Mouse (Mus musculus): ENCODE results near the gene Ash1l.
"Not testable (repeated sequence)": the region's sequence is repeated elsewhere in the genome, so short reads cannot be mapped to it uniquely, and the experiment has no call there.

Gene Ash1l

DNA sequence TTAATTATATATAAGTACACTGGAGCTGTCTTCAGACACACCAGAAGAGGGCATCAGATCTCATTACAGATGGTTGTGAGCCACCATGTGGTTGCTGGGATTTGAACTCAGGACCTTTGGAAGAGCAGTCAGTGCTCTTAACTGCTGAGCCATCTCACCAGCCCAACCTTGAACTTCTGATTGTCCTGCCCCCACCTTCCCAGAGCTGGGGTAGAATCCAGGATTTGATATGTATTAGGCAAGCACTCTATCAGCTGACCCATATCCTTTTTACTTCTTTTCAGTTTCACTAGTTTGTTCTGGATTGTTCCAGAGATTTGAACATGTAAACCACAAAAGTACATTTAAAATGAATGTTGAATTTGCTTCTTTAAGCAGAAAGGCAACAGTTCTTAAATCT, 12.8 kb downstream of the Ash1l start:
- not testable (repeated sequence) for DNase-seq

DNA sequence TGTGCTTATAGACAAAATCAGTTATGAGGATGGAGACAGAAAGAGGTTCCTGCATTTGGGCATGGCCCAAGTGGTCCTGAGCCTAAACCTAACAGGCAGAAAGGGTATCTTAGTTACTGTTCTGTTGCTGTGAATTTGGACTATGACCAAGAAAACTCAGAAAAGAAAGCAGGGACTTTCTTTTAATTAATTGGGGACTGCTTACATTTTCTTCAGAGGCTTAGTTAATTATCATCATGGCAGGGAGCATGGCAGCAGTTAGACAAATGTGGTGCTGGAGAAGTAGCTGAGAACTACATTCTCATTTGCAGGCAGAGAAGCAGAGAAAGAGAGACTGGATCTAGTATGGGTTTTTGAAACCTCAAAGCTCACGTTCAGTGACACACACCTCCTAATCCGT, 24.6 kb downstream of the Ash1l start:
- no peak for DNase-seq

DNA sequence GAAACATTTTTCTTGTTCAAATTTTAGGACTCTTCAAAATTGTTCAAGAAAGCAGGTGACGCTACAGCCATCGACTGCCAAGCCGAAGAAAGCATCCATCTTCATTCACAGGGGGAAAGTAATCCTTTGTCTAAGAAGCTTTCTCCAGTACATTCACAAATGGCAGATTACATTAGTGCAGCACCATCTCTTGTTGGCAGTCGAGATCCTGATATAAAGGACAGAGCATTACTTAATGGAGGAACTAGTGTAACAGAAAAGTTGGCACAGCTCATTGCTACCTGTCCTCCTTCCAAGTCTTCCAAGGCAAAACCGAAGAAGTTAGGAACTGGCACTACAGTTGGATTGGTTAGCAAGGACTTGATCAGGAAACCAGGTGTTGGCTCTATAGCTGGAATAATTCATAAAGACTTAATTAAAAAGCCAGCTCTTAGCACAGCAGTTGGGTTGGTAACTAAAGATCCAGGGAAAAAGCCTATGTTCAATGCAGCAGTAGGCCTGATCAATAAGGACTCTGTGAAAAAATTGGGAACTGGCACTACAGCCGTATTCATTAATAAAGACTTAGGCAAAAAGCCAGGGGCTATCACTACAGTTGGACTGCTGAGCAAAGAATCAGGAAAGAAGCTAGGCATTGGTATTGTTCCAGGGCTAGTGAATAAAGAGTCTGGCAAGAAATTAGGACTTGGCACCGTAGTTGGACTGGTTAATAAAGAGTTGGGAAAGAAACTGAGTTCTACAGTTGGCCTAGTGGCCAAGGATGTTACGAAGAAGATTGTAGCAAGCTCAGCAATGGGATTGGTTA, 31.0 kb downstream of the Ash1l start:
- no peak for DNase-seq

DNA sequence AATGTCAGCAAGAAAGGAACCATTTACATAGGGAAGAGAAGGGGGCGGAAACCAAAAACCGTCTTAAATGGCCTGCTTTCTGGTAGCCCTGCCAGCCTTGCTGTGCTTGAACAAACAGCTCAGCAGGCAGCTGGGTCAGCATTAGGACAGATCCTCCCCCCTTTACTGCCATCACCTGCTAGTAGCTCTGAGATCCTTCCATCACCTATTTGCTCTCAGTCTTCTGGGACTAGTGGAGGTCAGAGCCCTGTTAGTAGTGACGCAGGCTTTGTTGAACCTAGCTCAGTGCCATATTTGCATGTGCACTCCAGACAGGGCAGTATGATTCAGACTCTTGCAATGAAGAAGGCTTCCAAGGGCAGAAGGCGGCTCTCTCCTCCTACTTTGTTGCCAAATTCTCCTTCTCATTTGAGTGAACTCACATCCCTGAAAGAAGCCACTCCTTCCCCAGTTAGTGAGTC, 33.5 kb downstream of the Ash1l start:
- DNase-seq: peak in 1 of 2 experiments; percentile 8

DNA sequence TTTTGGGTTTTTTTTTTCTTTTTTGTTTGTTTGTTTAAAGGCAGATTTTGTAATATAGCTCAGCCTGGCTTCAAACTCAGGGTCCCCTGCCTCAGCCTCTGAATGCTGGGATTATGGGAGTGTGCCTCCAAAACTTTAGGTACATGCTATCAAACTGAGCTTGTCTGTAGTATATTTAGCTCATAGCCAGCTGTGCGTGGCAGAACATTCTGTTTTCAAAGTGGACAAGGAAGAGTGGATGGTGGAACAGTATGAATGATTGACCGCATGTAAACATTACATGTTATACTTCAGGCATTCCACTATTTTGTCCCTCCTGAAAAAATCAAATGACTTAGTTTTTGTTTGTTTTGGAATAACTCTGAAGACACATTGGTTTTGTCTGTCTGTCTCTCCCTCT, 42.4 kb downstream of the Ash1l start:
- DNase-seq: no peak

DNA sequence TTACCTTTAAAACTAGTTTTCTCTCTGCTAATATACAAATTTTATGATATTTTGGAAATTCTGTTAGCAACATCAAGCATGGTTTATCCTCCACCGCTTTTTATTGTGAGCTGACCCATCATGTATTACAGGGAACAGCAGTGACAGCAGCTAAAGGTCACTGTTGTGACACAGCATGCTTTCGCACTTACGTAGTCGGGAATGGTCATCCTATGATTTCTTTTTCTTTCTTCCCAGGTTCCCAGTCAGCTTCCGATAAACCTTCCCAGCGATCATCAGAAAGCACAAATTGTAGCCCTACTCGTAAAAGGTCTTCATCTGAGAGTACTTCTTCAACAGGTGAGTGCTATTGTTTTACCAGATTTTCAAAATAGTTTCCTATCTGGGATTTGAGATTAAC, 51.1 kb downstream of the Ash1l start:
- no peak for DNase-seq

DNA sequence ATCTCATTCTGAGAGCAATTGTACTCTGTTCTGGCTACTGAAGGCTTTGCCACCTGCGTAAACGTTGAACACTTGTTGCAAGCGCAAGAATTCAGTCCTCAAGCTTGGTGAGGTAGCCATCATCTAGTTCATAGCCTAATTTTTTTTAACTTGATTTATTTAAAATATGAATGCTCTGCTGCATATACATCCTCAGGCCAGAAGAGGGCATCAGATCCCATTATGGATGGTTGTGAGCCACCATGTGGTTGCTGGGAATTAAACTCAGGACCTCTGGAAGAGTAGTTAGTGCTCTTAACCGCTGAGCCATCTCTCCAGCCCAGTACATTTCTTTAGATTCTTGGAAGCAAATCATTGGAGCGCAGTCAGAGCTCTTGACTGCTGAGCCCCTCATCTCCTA, 80.5 kb downstream of the Ash1l start:
- not testable (repeated sequence) for DNase-seq

DNA sequence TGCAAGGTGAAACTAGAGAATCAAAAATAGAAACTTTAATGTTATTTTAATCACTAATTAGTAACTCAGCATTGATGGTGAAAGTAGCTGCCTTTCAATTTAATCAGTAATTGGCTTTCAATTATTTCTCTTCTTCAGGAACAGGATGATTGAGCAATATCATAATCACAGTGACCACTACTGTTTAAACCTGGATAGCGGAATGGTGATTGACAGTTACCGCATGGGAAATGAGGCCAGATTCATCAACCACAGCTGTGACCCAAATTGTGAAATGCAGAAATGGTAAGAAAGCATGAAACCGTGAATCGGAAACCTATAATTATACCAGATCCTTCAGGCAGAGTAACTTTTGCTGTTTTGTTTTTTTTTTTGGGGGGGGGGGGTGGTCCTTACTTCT, 92.9 kb downstream of the Ash1l start:
- no peak for DNase-seq

DNA sequence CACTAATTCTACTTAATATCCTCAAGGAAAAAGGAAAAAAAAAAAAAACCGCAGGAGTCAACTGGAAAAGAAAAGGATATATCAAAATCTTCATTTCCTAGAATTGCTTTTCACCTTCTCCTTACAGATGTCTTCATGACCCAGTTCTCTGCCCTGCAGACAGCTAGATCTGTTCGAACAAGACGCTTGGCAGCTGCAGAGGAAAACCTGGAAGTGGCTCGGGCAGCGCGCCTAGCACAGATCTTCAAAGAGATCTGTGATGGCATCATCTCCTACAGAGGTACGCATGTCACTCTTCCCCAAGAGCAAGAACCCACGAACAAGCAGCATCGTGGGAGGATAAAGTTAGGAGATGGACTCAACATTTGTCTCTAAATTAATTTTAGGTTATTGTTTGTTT, 107.9 kb downstream of the Ash1l start:
- DNase-seq: no peak

DNA sequence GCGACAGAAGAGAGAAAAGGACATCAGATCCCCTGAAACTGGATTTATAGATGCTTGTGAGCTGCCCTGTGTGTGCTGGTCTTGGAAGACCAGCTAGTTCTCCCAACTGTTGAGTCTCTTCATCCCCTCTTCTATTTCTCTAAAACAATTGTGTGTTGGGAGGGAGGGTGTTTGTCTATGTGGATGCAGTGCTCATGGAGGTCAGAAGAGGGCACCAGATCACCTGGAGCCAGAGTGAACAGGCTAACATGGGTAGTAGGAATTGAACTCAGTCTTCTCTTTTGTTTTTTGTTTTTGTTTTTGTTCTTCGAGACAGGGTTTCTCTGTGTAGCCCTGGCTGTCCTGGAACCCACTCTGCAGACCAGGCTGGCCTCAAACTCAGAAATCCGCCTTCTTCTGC, 108.4 kb downstream of the Ash1l start:
- DNase-seq: peak in 1 of 2 experiments; percentile 21

DNA sequence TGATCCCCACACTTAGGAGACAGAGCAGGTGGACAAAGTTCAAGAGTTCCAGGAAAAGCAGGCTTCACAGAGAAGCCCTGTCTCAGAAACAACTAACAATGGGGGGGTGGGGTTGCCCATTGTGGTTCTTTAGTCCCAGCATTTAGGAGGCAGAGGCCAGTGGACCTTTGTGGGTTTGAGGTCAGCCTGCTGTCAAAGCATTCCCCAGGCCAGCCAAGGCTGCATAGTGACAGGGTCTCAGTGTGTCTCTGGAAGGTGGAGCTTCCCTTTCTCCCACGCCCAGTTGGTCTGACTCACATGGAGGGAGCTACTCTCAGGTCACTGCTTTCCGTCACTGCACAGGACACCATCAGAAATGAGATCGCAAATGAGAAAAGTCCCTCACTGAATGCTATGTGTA, 111.3 kb downstream of the Ash1l start:
- no peak for DNase-seq

DNA sequence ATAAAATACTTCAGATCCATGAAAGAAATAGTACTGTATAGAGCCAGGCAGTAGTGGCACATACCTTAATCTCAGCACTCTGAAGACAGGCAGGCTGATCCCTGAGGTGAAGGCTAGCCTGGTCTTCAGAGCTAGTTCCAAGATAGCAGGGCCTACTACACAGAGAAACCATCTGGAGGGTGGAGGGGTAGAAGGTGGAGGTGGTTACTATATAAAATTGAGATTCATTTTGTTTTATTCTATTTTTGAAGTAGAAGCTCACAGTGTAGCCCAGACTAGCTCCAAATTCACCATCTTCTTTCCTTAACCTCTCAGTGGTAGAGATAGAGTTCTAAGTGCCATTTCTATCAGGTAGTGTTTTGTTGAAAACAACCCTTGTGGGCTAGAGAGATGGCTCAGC, 116.8 kb downstream of the Ash1l start:
- DNase-seq: no peak

DNA sequence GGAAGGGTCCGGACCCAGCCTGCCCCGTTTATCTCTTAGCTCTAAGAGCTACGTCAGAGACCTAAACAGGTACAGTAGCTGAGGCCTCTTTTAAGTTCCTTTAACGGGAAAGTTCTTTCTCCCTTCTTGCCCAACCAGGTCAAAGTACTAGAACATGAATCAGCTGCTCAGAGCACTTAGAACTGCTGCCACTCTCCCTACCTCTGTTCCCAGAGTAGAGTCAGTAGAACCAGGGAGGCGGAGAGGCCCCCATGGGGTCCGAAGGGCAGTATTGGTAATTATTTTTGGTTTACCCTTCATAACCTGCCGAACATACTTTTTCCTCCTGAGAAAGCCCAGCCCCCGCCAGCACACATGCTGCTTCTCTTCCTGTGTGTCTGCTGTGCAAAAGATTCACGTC, 127.0 kb downstream of the Ash1l start:
- DNase-seq: no peak

DNA sequence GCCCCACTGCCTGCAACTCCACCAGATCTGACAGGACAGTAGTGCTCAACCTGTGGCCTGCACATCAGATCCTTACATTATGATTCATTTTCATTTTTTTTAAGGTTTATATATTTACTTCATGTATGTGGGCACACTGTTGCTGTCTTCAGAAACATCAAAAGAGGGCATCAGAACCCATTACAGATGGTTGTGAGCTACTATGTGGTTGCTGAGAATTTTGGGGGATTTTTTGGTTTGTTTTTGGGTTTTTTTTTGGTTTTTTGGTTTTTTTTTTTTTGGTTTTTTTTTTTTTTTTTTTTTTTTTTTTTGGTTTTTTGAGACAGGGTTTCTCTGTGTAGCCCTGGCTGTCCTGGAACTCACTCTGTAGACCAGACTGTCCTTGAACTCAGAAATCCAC, 131.9 kb downstream of the Ash1l start:
- not testable (repeated sequence) for DNase-seq

DNA sequence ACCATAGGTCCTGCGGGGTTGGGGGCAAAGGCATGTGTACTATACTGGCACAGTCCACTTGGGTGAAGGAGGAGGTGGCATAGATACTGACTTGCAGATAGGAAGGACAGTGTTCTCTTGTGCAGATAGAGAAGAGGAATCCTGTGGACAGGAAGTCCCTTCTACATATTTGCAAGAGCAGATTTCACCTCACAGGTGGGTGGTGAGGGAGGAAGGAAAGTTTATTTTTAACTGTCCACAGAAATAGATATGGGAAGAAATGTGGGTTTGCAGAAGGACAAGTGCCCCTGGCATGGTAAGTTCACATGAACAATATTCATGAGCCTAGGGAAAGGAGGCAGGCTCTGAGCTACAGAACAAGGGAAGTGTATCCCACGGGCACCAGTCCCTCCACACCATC, 133.7 kb downstream of the Ash1l start:
- DNase-seq: no peak

DNA sequence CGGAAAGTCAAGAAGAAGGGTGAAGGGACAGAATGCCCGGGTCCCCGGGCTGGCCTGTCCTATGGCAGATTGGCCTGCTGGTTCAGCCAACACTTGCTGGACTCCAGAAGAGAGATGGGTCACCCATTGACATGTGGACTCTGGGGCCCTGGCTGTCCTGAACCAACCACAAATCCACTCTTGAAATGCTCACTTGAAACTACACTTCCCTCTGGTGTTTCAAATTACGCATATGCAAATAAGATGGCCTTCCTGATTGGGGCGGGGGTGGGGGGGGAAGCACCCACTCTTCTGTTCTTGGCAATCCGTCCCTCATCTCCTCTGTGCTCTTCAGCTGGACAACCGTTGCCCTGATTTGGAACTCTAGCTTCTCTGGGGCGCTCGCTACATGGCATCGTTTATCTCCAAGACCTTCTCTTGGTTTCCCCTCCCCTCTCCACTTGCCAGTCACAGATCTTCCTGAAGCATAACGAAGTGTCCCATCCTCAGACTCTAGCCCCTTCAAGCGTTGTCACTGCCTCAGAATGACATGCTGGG, 134.3 kb downstream of the Ash1l start:
- DNase-seq: no peak

DNA sequence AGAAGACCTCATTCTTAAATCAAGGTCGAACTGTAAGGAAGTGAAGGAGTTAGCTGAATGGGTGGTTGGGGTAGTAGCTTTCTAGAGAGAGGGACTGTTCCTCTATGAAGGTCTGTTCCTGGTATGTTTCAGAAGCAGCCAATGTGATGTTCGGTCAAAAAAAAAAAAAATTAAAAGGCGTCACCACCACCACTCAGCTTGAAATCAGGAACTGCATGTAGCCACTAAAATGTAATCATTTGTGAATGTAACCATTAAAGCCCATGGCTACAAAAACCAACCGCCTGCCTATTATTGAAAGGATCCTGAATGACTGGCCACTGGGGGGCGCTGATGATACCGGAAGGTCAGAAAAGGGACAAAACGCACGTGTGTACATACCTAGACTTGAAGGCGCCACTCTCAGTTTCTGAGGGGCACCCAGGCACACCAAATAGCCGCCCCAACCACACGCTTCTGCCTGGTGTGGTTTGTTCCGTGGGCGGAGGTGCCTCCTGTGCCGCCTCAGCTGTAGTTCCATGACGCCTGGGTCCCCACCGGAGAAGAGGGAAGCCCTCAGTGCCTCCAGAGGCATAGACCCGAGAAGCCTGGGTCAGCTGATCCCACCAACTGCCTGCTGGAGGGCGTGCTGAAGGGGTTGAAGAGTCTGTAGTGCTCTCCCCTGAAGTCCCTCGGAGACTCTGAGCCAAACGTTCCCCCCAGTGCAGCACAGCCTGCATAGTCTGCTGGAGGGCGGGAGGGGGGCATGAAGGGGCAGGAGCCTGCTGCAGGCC, 137.1 kb downstream of the Ash1l start:
- DNase-seq: peak; percentile 78 to 86

DNA sequence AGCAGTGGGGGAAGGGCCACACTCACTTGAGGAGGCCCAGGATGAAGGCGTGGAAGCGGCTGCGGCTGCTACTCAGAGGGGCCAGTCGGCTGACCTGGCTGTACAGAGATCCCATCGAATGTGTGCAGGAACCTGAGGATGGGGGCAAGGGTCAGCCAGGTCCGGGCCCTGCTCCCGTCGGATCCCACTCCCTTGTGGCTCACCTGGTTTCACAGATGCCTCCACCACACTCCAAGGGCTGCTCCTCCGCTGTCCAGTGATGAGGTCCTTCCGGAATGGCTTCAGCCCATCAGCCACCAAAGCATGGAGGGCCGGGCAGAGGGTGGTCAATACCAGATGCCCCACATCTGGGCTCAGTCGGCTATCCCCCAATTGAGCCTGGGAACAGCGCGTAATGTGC, 138.6 kb downstream of the Ash1l start:
- DNase-seq: no peak

DNA sequence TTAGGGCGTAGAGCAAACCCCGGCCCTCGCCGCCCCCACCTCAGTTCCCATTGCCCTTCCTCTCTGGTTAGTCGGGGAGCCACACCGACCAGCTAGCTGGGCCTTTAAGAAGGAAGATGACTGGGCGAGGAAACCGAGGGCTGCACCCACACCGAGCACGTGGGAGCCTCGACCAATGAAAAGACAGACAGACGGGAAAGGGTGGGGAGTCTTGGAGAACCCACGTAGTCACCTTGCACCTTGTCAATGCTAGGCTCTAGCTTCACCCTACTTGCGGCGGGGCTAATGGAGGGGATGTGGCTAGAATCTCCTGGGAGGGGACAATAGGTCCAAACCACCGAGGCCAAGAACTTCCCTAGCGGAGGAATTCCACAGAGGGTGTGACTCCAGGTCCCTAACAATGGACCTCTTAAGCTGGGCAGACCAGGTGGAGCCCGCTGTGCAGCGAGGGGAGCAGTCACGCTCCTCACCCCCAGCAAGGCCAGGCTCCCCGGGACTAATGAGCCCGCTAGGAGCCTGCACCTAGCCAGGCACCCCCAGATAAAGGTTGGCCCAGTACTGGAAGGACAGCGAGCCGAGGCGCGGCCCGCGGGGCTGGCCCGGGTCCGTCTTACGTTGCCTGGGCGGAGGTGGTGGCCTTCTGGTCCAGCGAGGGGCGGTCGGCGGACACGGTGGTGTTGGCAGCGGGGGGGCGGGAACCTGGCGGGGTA, 139.6 kb downstream of the Ash1l start:
- DNase-seq: peak; percentile 88 to 89

DNA sequence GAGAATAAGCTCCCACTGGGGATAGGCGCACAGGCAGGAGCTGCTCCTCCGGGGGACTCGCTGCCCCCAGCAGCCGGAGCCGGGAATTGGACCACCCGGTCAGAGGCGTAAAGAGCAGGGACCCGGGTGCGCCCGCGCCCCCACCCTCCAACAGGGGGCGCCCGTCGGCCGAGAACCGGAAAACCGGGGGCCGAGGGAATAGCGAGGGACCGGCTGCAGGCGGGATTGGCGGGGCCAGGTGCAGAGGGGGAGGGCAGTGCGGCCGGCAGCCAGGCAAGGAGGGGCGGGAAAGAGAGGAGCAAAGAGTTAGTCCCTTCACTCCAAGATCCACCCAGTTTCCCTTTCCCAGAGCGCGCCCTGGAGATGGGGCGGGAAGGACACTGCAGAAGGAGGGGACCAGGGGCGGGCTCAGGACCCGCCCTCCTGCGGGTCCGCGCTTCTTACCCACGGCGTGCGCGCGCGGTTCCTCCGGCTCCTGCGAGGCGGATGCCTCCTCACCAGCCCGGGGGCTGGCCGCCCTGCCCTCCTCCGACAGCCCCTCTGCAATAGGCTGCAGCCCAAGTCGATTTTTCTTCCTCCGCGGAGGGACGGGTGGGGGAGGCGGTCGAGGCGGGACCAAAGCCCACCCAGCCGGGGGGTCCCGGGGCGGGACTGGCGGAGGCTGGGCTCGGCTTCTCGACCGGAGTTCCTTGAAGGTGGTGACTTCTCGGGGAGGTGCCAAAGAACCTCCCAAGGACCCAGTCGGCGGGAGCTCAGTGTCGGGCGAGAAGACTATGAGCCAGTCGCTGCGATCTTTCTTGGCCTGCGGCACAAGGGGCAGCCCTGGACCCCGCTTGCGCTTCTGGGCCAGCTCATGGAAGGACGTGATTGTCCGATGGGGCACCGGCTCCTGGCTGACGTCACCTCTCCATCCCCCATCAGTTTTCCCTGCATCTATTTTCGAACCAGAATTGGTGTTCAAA, 140.6 kb downstream of the Ash1l start:
- DNase-seq: peak; percentile 86 to 88

DNA sequence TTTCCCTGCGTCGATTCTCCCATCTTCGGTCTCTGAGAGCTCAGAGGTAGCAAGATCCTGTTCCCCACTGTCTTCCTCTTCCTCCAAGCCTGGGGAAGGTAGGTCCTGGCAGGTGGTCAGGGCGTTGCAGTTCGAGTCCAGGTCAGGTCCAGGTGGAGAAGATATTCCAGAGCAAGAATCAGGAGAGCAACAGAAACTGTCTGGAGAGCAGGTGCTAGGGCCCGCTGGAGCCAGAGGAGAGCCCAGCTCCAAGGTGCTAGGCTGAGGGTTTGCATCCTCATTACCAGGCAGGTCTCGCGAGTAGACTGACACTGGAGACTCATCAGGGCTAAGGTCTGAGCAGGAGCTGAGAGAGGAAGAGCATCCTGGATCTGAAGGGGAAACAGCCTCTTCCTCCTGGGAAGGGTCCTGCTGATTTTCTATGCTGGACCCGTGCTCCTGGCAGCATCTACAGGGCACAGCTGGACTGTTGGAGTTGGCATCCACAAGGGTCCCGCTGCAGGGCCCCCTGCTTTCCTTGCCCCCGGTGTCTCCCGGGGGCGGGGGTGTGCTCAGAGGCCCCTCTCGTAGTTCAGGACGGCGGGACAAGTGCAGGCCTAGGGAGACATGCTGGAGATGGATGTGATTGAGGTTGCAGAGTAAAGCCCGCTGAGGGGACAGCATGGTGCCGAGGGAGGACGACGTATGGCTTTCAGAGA, 141.5 kb downstream of the Ash1l start:
- DNase-seq: no peak
